Mouse (Mus musculus): ENCODE data around the gene Abca17. TPM values are rescaled to one million over a fixed set of nuclear protein-coding genes. Genes with fewer than 3 reads are reported as not detected.

Abca17 gene
- polyA plus RNA-seq, 1 experiment from 2014 or later = not detected

DNA sequence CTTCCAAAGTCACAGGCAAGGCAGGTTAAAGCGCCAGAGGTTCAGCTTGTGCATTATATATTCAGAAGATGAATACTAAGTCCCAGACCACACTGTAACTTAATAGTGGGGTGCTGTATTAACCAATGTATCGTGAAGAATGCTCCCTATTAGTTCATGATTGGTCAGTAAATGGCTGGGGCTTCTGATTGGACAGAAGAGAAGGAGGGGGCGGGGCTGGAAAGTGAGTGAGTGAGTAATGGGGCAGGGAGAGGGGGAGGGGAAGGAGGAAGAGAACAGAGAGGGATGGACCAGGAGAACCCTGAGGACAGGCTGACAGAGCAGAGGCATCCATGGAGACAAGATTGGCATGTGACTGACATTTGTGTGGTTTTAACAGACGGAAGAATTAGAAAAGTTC lies 134.0 kb downstream of the Abca17 start:
- no peaks in the 10 kb centered on the region for H3K27me3 ChIP-seq (replicated peaks; ENCODE audit: control insufficient read depth, insufficient read depth, low read length)
- WGBS = 75% methylated on average over 4 of the region's 4 CpGs
- H3K4me2 ChIP-seq (ENCODE audit: low read depth, low read length) = no peak overlapping the region
- H3K27ac ChIP-seq (ENCODE audit: low read length) = no peak overlapping the region
- H3K9ac ChIP-seq (ENCODE audit: low read depth, low read length) = no peak overlapping the region
- H3K9me3 ChIP-seq (ENCODE audit: control insufficient read depth, low read length) = no peaks in the 10 kb centered on the region
- peaks cover 23% of the 10 kb centered on the region for H3K4me1 ChIP-seq (ENCODE audit: control insufficient read depth, insufficient read depth, low read length)
- H3K36me3 ChIP-seq (ENCODE audit: control insufficient read depth, insufficient read depth, low read length) = no peaks in the 10 kb centered on the region
- no peak for ATAC-seq
- no peak overlapping the region for H3K4me3 ChIP-seq (ENCODE audit: low read length)

Small RNA genes lying within 50 kb of the gene (microRNA-seq; reads per million reads assigned to microRNA genes)
- gene Gm24427 = not detected
- 2.0 reads per million for gene Mir5134
- not detected for gene Mir6965

Other genes starting within 250 kb of the Abca17 start
- 35.9 and 36.8 TPM in 2 replicates for gene Pdpk1, start 200.1 kb downstream of the Abca17 start, polyA plus RNA-seq (2015; fragmentation: Nextera tagmentation; extraction: Ambion mirVana)
- 58.9 and 75.9 TPM in 2 replicates for gene Amdhd2, start 187.3 kb downstream of the Abca17 start, polyA plus RNA-seq (2015; fragmentation: Nextera tagmentation; extraction: Ambion mirVana)
- 783 and 890 TPM in 2 replicates for gene Atp6v0c, start 181.4 kb downstream of the Abca17 start, polyA plus RNA-seq (2015; fragmentation: Nextera tagmentation; extraction: Ambion mirVana)
- 5.5 and 6.1 TPM in 2 replicates for gene Tbc1d24, start 145.5 kb downstream of the Abca17 start, polyA plus RNA-seq (2015; fragmentation: Nextera tagmentation; extraction: Ambion mirVana)
- gene Ntn3, start 141.5 kb downstream of the Abca17 start, polyA plus RNA-seq (2015; fragmentation: Nextera tagmentation; extraction: Ambion mirVana) = 3.1 and 3.5 TPM in 2 replicates
- gene Tedc2, start 130.2 kb downstream of the Abca17 start, polyA plus RNA-seq (2015; fragmentation: Nextera tagmentation; extraction: Ambion mirVana) = 8.7 TPM in 2 replicates
- gene Ccnf, start 99.6 kb downstream of the Abca17 start, polyA plus RNA-seq (2015; fragmentation: Nextera tagmentation; extraction: Ambion mirVana) = 45.6 and 49.9 TPM in 2 replicates
- gene Abca3, start 882 bp upstream of the Abca17 start, polyA plus RNA-seq (2015; fragmentation: Nextera tagmentation; extraction: Ambion mirVana) = 9.6 and 11.3 TPM in 2 replicates
- 233 and 248 TPM in 2 replicates for gene Rnps1, start 63.5 kb upstream of the Abca17 start, polyA plus RNA-seq (2015; fragmentation: Nextera tagmentation; extraction: Ambion mirVana)
- gene Eci1, start 75.6 kb upstream of the Abca17 start, polyA plus RNA-seq (2015; fragmentation: Nextera tagmentation; extraction: Ambion mirVana) = 159 and 161 TPM in 2 replicates
- 1.5 and 1.8 TPM in 2 replicates for gene Dnase1l2, start 92.0 kb upstream of the Abca17 start, polyA plus RNA-seq (2015; fragmentation: Nextera tagmentation; extraction: Ambion mirVana)
- 26.1 and 27.1 TPM in 2 replicates for gene E4f1, start 119.2 kb upstream of the Abca17 start, polyA plus RNA-seq (2015; fragmentation: Nextera tagmentation; extraction: Ambion mirVana)
- 83.8 and 87.1 TPM in 2 replicates for gene Pgp, start 119.3 kb upstream of the Abca17 start, polyA plus RNA-seq (2015; fragmentation: Nextera tagmentation; extraction: Ambion mirVana)
- 0.34 and 0.40 TPM in 2 replicates for gene Bricd5, start 122.8 kb upstream of the Abca17 start, polyA plus RNA-seq (2015; fragmentation: Nextera tagmentation; extraction: Ambion mirVana)
- gene Mlst8, start 128.0 kb upstream of the Abca17 start, polyA plus RNA-seq (2015; fragmentation: Nextera tagmentation; extraction: Ambion mirVana) = 25.1 and 26.0 TPM in 2 replicates
- 1.1 and 1.4 TPM in 2 replicates for gene Caskin1, start 137.5 kb upstream of the Abca17 start, polyA plus RNA-seq (2015; fragmentation: Nextera tagmentation; extraction: Ambion mirVana)
- 81.9 and 87.6 TPM in 2 replicates for gene Traf7, start 176.9 kb upstream of the Abca17 start, polyA plus RNA-seq (2015; fragmentation: Nextera tagmentation; extraction: Ambion mirVana)
- gene Rab26, start 183.1 kb upstream of the Abca17 start, polyA plus RNA-seq (2015; fragmentation: Nextera tagmentation; extraction: Ambion mirVana) = 5.2 and 6.6 TPM in 2 replicates
- gene Pkd1, start 198.8 kb upstream of the Abca17 start, polyA plus RNA-seq (2015; fragmentation: Nextera tagmentation; extraction: Ambion mirVana) = 12.2 and 13.5 TPM in 2 replicates

All from intestine, embryonic 16.5 days (tissue).